Mouse (Mus musculus): ENCODE measurements at regions not wholly inside any gene's neighbourhood (a gene's known extent, or its start where the extent isn't known, plus 50 kb on each side); places are given as distances from the start of the nearest gene placed in this dataset.

DNA sequence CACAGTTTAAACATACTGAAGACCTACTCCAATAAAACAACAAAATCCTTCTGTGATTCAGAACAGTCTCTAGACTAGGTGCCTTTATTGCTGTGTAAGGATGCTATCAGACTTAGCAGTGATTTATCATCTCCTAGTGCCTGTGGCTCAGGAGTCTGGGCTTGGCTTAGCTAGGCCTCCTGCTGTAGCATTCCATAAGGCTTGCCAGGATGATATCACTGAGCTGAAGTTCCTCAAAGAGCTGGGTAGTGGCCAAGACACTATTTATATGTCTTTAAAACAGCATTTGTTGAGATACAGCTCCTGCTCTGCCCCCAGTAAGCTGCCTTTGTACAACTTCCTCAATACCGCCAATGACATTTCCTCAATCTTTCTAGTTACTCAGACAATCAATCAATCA, 193.4 kb upstream of the Pld5 start:
- Histone ChIP-seq H3K4me3 (no peak overlapping the region), H3K79me2 (replicated peaks; ENCODE audit: control insufficient read depth, insufficient read depth, low read length) (no peaks in the 10 kb centered on the region), H3K9ac (ENCODE audit: low read depth, low read length) (no peak overlapping the region), H3K4me1 (ENCODE audit: control insufficient read depth, insufficient read depth, low read length) (no peaks in the 10 kb centered on the region), H3K27ac (no peak overlapping the region), H3K36me3 (ENCODE audit: control insufficient read depth, insufficient read depth, low read length) (no peaks in the 10 kb centered on the region), H3K27me3 (ENCODE audit: control insufficient read depth, insufficient read depth, low read length) (no peaks in the 10 kb centered on the region)
- 9% methylated on average over 1 of the region's 1 CpGs for WGBS
- intact Hi-C loops (cut with DNase I), result no loop called here
- no peak for DNase-seq
- no peak for TF ChIP-seq POLR2A (IDR thresholded peaks at IDR 0.05; ENCODE audit: insufficient read depth, low read depth, low read length)
- TF ChIP-seq CTCF (IDR thresholded peaks at IDR 0.05), result no peak
- no peak for TF ChIP-seq EP300 (IDR thresholded peaks at IDR 0.05; ENCODE audit: insufficient read depth, low read depth, low read length)

DNA sequence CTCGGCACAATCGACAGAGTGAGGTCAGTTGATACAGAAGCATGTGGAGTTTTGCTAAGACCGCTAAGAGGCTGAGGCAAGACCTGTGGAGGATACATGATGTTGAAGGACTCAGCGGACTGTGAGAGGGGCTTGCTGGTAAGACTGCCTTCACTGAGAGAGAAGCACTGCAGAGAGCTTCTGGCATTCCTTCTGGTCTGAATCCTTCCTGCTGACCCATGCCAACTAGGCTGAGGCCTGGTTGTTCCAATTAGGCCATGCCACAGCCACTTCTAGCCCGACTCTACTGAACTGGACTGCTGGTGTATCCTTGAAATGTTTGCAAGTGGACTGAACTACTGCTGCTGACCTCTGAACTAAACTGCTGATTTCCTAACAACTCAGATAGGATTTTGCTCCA, 187.0 kb upstream of the Pld5 start:
- Histone ChIP-seq H3K27me3 (ENCODE audit: control insufficient read depth, insufficient read depth, low read length) (no peaks in the 10 kb centered on the region), H3K36me3 (ENCODE audit: control insufficient read depth, insufficient read depth, low read length) (no peaks in the 10 kb centered on the region), H3K4me3 (no peak overlapping the region), H3K9ac (ENCODE audit: low read depth, low read length) (no peak overlapping the region), H3K4me1 (ENCODE audit: control insufficient read depth, insufficient read depth, low read length) (no peaks in the 10 kb centered on the region), H3K27ac (no peak overlapping the region), H3K79me2 (replicated peaks; ENCODE audit: control insufficient read depth, insufficient read depth, low read length) (no peaks in the 10 kb centered on the region)
- intact Hi-C loops (cut with DNase I), result no loop called here
- 60% methylated on average over 5 of the region's 5 CpGs for WGBS
- TF ChIP-seq EP300 (IDR thresholded peaks at IDR 0.05; ENCODE audit: insufficient read depth, low read depth, low read length) (no peak), CTCF (IDR thresholded peaks at IDR 0.05) (no peak), POLR2A (IDR thresholded peaks at IDR 0.05; ENCODE audit: insufficient read depth, low read depth, low read length) (no peak)
- no peak for DNase-seq

GRCm38 (mm10) chr1:176446735-176447134, 171.6 kb upstream of the Pld5 start:
- Histone ChIP-seq H3K4me1 (ENCODE audit: control insufficient read depth, insufficient read depth, low read length) (no peaks in the 10 kb centered on the region), H3K4me3 (no peak overlapping the region), H3K36me3 (ENCODE audit: control insufficient read depth, insufficient read depth, low read length) (no peaks in the 10 kb centered on the region), H3K79me2 (replicated peaks; ENCODE audit: control insufficient read depth, insufficient read depth, low read length) (no peaks in the 10 kb centered on the region), H3K27me3 (ENCODE audit: control insufficient read depth, insufficient read depth, low read length) (no peaks in the 10 kb centered on the region), H3K9ac (ENCODE audit: low read depth, low read length) (no peak overlapping the region), H3K27ac (no peak overlapping the region)
- TF ChIP-seq POLR2A (IDR thresholded peaks at IDR 0.05; ENCODE audit: insufficient read depth, low read depth, low read length) (no peak), EP300 (IDR thresholded peaks at IDR 0.05; ENCODE audit: insufficient read depth, low read depth, low read length) (no peak), CTCF (IDR thresholded peaks at IDR 0.05) (no peak)
- WGBS, result 74% methylated on average over 4 of the region's 4 CpGs
- DNase-seq, result no peak
- intact Hi-C loops (cut with DNase I), result no loop called here

DNA sequence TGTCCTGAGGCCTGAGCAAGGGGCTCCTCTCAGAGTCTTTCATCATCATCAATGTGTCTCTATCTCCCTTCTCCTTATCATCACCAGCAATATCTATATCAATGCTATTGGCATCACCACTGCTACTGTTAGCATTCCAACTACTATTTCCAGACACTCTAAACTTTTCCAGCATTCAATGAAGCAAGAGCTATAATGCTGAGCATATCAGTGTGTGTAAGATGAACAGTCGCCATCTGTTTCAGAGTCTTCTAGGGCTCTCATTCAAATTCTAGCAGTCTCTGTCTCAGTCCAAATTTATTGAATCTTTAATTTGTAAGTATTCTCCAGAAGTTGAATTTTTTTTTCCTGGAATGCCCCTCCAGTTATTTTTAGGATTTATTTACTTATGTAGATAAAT, 168.6 kb upstream of the Pld5 start:
- Histone ChIP-seq H3K9ac (ENCODE audit: low read depth, low read length) (no peak overlapping the region), H3K27ac (no peak overlapping the region), H3K4me1 (ENCODE audit: control insufficient read depth, insufficient read depth, low read length) (no peaks in the 10 kb centered on the region), H3K27me3 (ENCODE audit: control insufficient read depth, insufficient read depth, low read length) (no peaks in the 10 kb centered on the region), H3K36me3 (ENCODE audit: control insufficient read depth, insufficient read depth, low read length) (no peaks in the 10 kb centered on the region), H3K4me3 (no peak overlapping the region), H3K79me2 (replicated peaks; ENCODE audit: control insufficient read depth, insufficient read depth, low read length) (no peaks in the 10 kb centered on the region)
- no peak for TF ChIP-seq CTCF (IDR thresholded peaks at IDR 0.05)
- TF ChIP-seq EP300 (IDR thresholded peaks at IDR 0.05; ENCODE audit: insufficient read depth, low read depth, low read length), result no peak
- no peak for TF ChIP-seq POLR2A (IDR thresholded peaks at IDR 0.05; ENCODE audit: insufficient read depth, low read depth, low read length)
- DNase-seq, result no peak
- 86% methylated on average over 1 of the region's 1 CpGs for WGBS
- intact Hi-C loops (cut with DNase I), result no loop called here

DNA sequence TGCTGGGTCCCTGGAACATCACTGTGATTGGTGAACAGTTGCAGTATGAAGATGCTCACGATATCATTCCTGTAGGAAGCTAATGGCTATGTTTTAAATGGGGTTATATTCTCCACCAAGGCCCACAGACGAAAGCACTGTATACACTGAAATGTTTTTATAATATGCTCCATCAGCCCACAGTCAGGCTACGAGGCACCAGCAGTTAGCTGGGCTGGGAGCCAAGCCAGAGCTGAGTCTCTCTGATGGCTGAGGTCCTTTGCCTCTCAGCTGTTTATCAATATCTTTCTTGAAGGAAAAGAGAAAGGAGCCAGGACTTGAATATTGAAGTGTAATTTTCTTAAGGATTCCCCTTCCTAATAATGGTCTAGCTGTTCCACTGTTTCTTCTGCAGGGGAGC, 165.1 kb upstream of the Pld5 start:
- no peak for DNase-seq
- Histone ChIP-seq H3K27me3 (ENCODE audit: control insufficient read depth, insufficient read depth, low read length) (no peaks in the 10 kb centered on the region), H3K36me3 (ENCODE audit: control insufficient read depth, insufficient read depth, low read length) (no peaks in the 10 kb centered on the region), H3K9ac (ENCODE audit: low read depth, low read length) (no peak overlapping the region), H3K27ac (no peak overlapping the region), H3K4me3 (no peak overlapping the region), H3K4me1 (ENCODE audit: control insufficient read depth, insufficient read depth, low read length) (no peaks in the 10 kb centered on the region), H3K79me2 (replicated peaks; ENCODE audit: control insufficient read depth, insufficient read depth, low read length) (no peaks in the 10 kb centered on the region)
- intact Hi-C loops (cut with DNase I), result no loop called here
- no peak for TF ChIP-seq CTCF (IDR thresholded peaks at IDR 0.05)
- no peak for TF ChIP-seq POLR2A (IDR thresholded peaks at IDR 0.05; ENCODE audit: insufficient read depth, low read depth, low read length)
- no peak for TF ChIP-seq EP300 (IDR thresholded peaks at IDR 0.05; ENCODE audit: insufficient read depth, low read depth, low read length)
- WGBS, result 46% methylated on average over 3 of the region's 3 CpGs

GRCm38 (mm10) chr1:176427835-176428234, 152.7 kb upstream of the Pld5 start:
- no peaks in the 10 kb centered on the region for H3K4me1 ChIP-seq (ENCODE audit: control insufficient read depth, insufficient read depth, low read length)
- 35% methylated on average over 4 of the region's 4 CpGs for WGBS
- TF ChIP-seq CTCF (IDR thresholded peaks at IDR 0.05) (no peak), POLR2A (IDR thresholded peaks at IDR 0.05; ENCODE audit: insufficient read depth, low read depth, low read length) (no peak), EP300 (IDR thresholded peaks at IDR 0.05; ENCODE audit: insufficient read depth, low read depth, low read length) (no peak)
- no peak overlapping the region for H3K27ac ChIP-seq
- H3K79me2 ChIP-seq (replicated peaks; ENCODE audit: control insufficient read depth, insufficient read depth, low read length), result no peaks in the 10 kb centered on the region
- no peak for DNase-seq
- H3K4me3 ChIP-seq, result no peak overlapping the region
- no peak overlapping the region for H3K9ac ChIP-seq (ENCODE audit: low read depth, low read length)
- no peaks in the 10 kb centered on the region for H3K27me3 ChIP-seq (ENCODE audit: control insufficient read depth, insufficient read depth, low read length)
- intact Hi-C loops (cut with DNase I), result no loop called here
- H3K36me3 ChIP-seq (ENCODE audit: control insufficient read depth, insufficient read depth, low read length), result no peaks in the 10 kb centered on the region
